Mouse (Mus musculus) kidney, postnatal 14 days (tissue): ENCODE results near the gene Vsig10.
"Not testable (repeated sequence)": the region's sequence is repeated elsewhere in the genome, so short reads cannot be mapped to it uniquely, and the experiment has no call there.

Source experiments
- DNase-seq: peaks from one replicate; pipeline ENCODE4 v3.0.0; 2022; ENCODE audit warnings: mixed read lengths

The Vsig10 gene

GRCm38 (mm10) chr5:117356365-117357128 lies 37.7 kb downstream of the Vsig10 start:
- peak; percentile 74 for DNase-seq

DNA sequence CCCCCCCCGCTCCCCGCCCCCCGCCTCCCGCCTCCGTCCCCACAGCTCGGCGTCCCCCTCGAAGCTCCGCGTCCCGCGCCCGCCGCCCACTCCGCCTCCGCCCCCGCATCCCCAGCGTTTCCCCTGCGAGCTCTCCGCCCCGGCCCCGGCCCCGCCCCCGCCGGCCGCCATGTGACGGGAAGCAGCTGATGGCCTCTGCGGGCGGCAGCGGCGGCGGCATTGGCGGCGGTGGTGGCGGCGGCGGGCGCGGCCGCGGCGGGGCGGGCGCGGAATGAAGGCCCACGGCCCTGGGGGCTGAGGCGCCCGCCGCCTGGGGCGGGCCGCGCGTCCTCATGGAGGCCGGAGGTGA lies 38.2 kb downstream of the Vsig10 start, which contains the start of gene Wsb2:
Gene Wsb2 (plus strand): TSS at position 176 of the 349 bp plus-strand sequence.
- DNase-seq, result peak; percentile 93

DNA sequence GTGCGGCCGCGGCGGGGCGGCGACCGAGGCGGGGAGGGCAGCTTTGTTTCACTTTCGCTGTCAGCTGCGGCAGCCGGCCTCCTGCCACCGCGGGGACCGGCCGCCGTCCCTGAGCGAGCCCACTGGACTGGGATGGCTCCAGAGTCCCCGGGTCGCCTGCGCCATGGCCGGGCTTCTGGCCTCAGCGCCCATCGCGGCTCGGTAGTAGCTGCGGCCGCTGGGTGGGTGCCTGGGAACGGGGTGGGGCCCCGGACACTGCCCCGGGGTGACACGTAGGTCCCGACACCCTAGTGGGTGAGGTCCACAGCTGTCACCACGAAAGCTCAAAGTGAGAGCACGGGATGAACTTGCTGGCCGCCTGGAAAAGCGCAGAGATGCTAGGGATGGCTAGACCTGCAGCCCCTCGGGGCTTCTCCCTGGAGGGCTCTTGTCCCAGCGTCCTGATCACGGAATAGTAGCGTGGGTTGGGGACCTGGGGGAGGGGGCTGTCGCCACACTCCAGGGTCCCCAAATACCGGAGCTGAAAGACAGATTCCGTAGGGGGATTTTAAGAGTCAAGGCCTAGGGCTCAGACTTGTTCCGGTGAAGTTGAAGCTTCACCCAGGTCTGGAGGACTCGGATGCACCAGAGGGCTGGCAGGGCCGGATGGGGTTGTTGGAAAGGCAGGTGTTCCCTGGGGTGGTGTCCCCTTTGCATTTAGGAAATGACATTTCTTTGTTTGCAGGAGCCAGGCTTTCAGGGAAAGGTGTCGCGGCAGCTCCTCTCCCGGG lies 38.8 kb downstream of the Vsig10 start:
- peak; percentile 23 for DNase-seq

GRCm38 (mm10) chr5:117358248-117358630 lies 39.4 kb downstream of the Vsig10 start:
- DNase-seq, result no peak

GRCm38 (mm10) chr5:117358725-117359124 lies 39.8 kb downstream of the Vsig10 start:
- DNase-seq, result peak; percentile 81

DNA sequence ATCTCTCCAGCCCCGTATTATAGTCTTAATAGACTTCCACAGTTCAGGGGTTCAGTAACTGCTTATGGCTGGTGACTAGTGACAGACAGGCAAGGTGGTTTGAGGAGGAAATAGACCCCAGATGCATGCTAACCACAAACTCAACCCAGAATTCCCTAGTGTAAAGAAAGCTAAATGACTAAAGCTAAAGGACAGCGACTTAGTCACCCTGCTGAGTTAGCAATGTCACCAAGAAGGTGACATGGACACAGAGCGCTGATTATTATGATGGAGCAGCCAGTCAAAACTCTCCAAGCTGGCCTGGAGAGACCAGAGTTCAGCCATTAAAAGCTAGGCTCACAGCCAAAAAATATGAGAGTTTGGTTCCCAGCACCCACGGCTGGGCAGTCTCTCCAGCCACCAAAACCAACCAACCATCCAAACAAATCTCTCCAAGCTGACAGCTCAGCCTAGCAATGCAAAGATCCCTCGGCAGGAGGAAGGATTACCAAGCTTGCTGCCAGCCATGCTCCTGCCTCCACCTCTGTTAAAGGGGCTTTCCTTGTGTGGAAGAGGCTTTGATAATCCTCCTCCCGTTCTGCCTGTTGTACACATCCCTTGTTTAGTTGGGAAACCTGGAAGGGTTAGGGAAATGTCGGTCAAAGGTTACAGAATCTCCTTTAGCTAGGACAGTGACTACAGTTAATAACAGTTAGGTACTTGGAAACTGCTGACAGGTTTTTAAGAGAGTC lies 40.8 kb downstream of the Vsig10 start:
- peak; percentile 66 for DNase-seq

DNA sequence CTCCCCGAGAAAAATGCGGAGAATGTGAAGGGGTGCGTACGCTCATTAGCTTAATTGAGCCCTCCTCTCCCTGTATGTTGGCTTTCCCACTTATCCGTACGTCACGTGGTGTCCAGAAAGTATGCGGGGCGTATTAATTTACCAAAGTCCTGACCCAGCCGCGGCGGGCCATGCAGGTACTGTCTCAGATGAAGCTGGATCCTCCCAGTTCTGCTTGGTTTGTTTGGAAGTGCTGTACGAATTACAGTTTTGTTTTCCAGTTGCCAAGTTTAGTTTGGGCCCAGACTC lies 41.3 kb downstream of the Vsig10 start:
- peak; percentile 77 for DNase-seq

DNA sequence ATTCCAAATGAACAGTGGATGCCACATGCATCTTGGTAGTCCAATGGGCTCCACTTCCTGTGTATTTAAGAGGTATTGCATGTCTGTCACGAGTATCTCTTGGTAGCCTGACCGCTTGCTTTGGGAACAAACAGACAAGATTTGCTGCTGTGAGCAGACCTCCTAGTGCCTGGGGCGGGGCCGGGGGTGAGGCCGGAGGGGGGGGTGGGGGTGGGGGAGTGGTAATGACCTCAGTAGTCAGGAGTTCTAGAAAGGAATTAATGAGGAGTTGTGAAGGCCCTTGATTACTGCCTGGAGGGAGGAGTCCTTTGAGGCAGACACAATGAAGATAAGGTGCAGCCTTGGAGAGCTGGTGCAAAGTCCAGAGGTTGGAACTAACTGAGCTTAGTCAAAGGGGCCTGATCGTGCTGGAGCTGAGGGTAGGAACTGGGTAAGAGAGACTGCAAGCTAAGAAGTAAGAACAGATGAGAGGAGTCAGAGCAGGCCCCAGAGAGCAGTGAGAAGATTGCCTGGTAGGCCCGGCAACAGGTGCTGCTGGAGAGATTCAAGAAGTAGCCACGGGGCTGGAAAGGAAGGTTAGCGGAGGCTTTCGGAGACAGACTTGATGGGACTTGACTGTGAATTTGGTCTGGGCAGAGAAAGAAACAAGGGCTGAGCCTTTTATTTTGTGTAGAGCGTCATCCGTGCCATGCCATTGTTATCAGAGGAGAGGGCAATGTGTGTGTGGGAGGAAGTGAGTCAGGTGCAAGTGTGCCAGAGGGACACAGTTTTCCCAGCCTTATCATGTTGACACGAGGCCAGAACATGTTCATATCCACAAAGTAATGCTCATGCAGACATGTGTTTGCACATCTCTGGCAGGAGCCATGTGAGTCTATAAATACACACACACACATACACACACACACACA lies 42.0 kb downstream of the Vsig10 start:
- peak; percentile 73 for DNase-seq

GRCm38 (mm10) chr5:117361590-117361989 lies 42.7 kb downstream of the Vsig10 start:
- no peak for DNase-seq

DNA sequence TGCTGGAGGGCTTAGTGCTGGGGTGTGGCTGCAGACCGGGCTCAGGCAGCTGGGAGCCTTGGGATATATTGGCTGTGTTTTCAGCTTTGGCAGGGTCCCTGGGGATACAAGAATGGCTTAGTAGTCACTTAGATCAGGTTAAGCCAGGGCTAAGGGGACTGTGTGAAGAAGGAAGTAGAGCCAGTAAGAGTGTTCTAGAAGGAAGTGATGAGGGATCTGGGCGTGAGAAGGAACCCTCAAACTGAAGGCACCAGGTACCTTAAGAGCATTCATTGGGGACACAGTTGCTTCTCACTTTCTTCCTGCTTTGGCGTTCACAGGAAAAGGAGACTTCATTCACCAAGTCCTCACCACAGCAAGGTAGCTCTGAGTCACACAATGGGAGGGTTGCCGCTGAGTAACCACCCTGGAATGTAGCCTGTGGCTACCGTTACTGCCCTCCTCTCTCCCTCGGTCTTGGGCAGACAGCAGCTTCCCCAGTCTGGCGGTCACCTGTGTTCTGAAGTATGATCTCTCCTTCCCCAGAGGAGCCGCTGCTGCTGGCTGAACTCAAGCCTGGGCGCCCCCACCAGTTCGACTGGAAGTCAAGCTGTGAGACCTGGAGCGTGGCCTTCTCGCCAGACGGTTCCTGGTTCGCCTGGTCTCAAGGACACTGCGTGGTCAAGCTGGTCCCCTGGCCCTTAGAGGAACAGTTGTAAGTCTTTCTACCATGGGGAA lies 44.3 kb downstream of the Vsig10 start:
- DNase-seq, result peak; percentile 64

GRCm38 (mm10) chr5:117364821-117365220 lies 45.9 kb downstream of the Vsig10 start:
- DNase-seq, result no peak

DNA sequence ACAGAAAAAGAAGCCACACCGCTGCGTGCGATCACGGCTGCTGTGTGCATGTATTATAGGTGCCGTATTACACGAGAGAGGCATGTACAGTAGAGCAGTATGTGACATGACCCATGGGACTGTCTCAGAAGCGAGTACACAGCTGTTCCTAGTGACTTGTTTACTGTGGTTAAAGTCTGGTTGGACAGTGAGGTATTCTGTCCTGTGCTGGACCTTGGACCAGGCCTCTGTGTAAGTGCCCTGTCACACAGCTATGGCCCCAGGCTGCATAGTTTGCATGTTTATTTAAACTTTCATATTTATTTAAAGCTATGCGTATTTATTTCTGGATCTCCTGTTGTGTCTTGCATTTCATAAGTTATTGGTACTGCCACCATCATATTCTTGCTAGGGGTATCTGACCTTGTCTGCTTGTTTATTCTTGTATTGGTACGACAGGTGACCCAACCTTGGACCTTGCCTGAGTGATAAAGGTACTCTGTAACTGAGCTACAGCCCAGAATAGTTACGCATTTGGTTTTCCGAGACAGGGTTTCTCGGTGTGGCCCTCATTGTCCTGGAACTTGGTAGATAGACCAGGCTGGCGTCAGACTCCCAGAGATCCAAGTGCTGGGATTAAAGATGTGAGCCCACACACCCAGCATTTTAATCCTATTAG lies 47.1 kb downstream of the Vsig10 start:
- peak; percentile 45 for DNase-seq

DNA sequence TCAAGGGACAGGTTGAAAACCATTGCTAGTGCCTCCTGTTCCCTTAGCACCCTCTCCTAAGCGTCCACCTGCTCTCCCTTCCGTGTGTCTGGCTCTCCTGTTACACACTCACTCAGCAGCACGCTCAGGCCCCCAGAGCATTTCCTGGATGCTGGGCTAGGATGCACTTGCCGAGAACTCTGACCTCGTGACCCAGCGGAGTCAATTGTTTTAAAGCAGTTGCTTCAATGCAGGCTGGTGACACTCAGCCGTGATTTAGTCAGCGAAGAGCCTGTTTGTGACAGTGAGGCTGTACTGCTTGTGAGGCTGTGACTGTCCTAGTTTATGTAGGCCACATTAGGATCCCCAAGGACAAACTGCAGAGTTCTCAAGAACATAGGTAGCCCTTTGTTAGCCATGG lies 48.3 kb downstream of the Vsig10 start:
- DNase-seq, result no peak

DNA sequence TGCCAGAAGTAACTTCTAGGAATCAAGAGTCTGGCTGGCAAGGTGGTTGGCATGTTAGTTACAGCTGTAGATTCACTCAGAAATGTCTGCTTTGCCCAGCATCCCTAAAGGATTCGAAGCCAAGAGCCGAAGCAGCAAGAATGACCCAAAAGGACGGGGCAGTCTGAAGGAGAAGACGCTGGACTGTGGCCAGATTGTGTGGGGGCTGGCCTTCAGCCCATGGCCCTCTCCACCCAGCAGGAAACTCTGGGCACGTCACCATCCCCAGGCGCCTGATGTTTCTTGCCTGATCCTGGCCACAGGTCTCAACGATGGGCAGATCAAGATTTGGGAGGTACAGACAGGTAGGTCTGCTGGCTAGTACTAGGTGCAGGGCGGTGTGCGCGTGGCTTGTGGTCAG lies 51.7 kb downstream of the Vsig10 start:
- DNase-seq, result peak; percentile 66

DNA sequence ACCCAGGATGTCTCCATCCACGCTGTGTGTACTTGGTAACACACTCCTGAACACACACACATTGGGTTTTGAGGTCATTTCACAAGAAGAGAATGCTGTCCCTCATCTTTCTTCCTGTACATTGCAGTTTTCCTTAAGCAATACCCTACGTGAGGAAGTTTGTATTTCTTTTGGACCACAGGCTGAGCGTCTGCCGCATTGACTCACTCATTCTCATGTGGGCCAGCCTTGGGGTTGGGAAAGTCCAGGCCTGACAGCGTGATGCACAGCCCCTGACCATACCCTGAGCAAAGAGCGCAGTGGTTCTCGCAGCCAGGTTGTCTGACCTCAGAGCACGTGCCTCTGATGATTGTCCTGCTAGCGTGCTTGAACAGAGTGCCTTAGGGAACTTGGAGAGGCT lies 54.5 kb downstream of the Vsig10 start:
- no peak for DNase-seq

GRCm38 (mm10) chr5:117374372-117375049 lies 55.6 kb downstream of the Vsig10 start:
- no peak for DNase-seq

- no peak for DNase-seq
Observed at GRCm38 (mm10) chr5:117376331-117376761, 57.5 kb downstream of the Vsig10 start.

DNA sequence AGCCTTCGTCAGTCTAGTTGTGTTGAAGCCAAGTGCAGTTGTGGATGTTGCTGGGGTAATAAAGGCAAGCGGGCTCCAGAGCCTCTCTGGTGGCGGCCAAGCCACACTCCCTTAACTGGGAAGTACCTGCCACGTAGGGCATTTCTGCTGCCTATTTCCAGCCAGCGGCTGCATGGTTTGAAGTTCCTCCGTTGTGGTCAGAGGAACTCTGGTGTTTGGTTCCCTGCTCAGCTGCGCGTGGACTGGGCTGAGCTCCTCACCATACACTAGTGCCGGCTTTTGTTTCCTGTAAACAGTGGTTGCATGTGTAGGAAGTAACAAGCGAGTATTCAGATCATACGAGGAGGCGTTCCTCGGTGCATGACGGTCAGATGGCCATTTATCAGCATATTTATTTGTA lies 58.8 kb downstream of the Vsig10 start:
- not testable (repeated sequence) for DNase-seq

- DNase-seq, result no peak
Observed at GRCm38 (mm10) chr5:117380199-117380598, 61.3 kb downstream of the Vsig10 start.

- DNase-seq, result no peak
Observed at GRCm38 (mm10) chr5:117381785-117382184, 62.9 kb downstream of the Vsig10 start.

GRCm38 (mm10) chr5:117383198-117383597 lies 64.3 kb downstream of the Vsig10 start:
- no peak for DNase-seq
